Mouse (Mus musculus) forebrain, embryonic 14.5 days (tissue): ENCODE measurements around the gene Bicra. TPM values are rescaled to one million over a fixed set of nuclear protein-coding genes. Genes with fewer than 3 reads are reported as not detected.

ENCODE experiments used
- ATAC-seq: fragments of 200-750 bp; cut with Nextera tagmentation; 2 replicates; pipeline ENCODE4 v1.8.0; 2017; ENCODE audit warnings: mild to moderate bottlenecking, moderate library complexity
- DNase-seq: peaks from one replicate; pipeline ENCODE4 v3.0.0-alpha.2; 2015; ENCODE audit warnings: low spot score
- H3K27ac ChIP-seq: fragments of 300-500 bp; sonication (generic); 2 replicates; pipeline ENCODE4 v1.5.1; 2014; ENCODE audit warnings: low read depth, mild to moderate bottlenecking, control low read depth, low read length, moderate library complexity
- H3K27me3 ChIP-seq: fragments of 300-500 bp; sonication (generic); replicated peaks from 2 replicates; pipeline ENCODE4 v1.6.1; 2014; ENCODE audit warnings: low read length, control low read depth, mixed read lengths; ENCODE audit not compliant: control insufficient read depth, insufficient read depth
- H3K36me3 ChIP-seq: fragments of 300-500 bp; sonication (generic); 2 replicates; pipeline ENCODE4 v1.6.1; 2014; ENCODE audit warnings: low read length, control low read depth; ENCODE audit not compliant: control insufficient read depth, insufficient read depth
- H3K4me1 ChIP-seq: fragments of 300-500 bp; sonication (generic); 2 replicates; pipeline ENCODE4 v1.6.1; 2014; ENCODE audit warnings: antibody characterized with exemption, low read length, control low read depth; ENCODE audit not compliant: control insufficient read depth, insufficient read depth
- H3K4me2 ChIP-seq: fragments of 300-500 bp; sonication (generic); 2 replicates; pipeline ENCODE4 v1.6.1; 2014; ENCODE audit warnings: mild to moderate bottlenecking, control low read depth, low read length
- H3K4me3 ChIP-seq: fragments of 300-500 bp; sonication (generic); 2 replicates; pipeline ENCODE4 v1.5.1; 2014; ENCODE audit warnings: low read depth, low read length, control low read depth
- H3K9ac ChIP-seq: fragments of 300-500 bp; sonication (generic); 2 replicates; pipeline ENCODE4 v1.6.1; 2014; ENCODE audit warnings: mild to moderate bottlenecking, low read length, control low read depth, moderate library complexity
- H3K9me3 ChIP-seq: fragments of 300-500 bp; sonication (generic); replicated peaks from 2 replicates; pipeline ENCODE4 v1.6.1; 2016; ENCODE audit warnings: low read length, control low read depth, mixed read lengths; ENCODE audit not compliant: control insufficient read depth
- WGBS: fragments of 180-500 bp; shearing (Covaris S2); extraction: QIAGEN DNeasy Blood & Tissue Kit; methylation state at CpG from one replicate; pipeline ENCODE4 v1.1.7; 2014; 5-methylcytosine and 5-hydroxymethylcytosine counted together
- polyA plus RNA-seq: library from polyadenylated mRNA; unstranded; fragments of >200 nt; fragmentation: Nextera tagmentation; extraction: Ambion mirVana; gene quantifications from 2 replicates; pipeline ENCODE4 v1.2.1, GENCODE M21; 2014

Gene Bicra
- 4.3 and 6.0 TPM in 2 replicates for polyA plus RNA-seq

DNA sequence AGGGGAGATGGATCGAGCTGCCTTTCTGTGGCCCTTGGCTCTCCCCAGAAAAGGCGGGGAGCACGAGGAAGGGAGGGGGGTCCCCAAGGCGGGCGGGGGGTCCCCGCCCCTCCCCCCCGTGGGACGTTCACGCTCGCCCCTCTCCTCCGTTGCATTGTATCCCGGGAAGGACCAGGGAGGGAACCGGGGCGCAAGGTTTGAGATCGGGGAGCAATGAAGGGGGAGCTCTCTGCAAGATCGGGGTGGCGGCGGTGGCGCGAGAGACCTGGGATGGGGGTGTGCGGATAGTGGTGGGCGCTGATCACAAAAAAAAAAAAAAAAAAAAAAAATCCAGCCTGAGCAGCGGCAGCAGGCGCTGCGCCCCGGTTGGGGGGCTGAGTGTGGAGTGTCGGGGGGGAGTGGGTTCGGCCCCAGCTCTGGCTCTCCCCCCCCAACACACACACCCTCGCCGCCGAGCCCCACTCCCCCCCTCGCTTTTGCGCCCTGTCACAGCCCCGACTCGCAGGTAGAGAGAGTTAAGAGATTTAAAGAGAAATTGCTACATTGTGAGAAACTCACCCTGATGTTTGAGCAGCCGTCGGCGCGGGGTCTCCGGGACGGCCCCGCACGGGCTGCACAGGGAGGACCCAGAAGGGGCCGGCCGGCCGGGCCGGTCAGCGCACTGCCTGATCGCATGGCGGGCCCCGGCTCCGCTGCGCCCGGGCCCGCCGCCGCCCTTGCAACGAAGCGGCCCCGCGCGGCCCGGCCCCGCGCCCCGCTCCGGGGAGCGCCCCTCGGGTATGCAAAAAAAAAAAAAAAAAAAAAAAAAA lies at the start of gene Bicra:
Bicra (minus strand) TSS at position 584 of the 809 bp plus-strand sequence.
- ATAC-seq: peak; percentile 68
- Histone ChIP-seq H3K27me3 (no peaks in the 10 kb centered on the region), H3K27ac (peak within 1 kb of the TSS; percentile 99), H3K36me3 (peaks cover 7% of the 10 kb centered on the region; the same call in 1 of the 2 replicates), H3K9ac (peak within 1 kb of the TSS; percentile 99), H3K9me3 (no peaks in the 10 kb centered on the region), H3K4me1 (peaks cover 35% of the 10 kb centered on the region), H3K4me2 (peak within 1 kb of the TSS; percentile 92), H3K4me3 (peak within 1 kb of the TSS; percentile 86)
- WGBS: under 1% methylated on average over 50 of the region's 69 CpGs
- peak; percentile 93 for DNase-seq

DNA sequence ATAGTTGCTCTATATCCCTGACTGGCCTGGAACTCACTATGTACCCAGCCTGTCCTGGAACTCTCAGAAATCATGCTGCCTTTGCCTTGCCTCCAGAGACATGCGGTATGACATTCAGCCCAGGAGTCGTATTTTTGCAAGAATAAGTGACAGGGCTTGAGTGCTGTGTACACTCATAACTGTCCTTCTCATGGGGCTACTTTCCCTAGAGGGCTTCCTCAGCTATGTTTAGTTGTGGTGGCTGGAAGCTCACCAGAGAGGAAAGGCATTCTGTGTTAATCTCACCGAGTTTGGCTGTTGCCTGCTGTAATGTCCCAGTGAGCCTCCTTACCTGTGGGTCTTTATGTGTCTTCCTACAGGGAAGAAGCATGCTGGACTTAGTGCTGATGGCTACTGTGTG lies 46.9 kb upstream of the Bicra start:
- no peak for DNase-seq
- no peak for ATAC-seq
- Histone ChIP-seq H3K27ac (no peak overlapping the region), H3K4me2 (no peak overlapping the region), H3K27me3 (no peaks in the 10 kb centered on the region), H3K9me3 (no peaks in the 10 kb centered on the region), H3K36me3 (no peaks in the 10 kb centered on the region), H3K4me3 (no peak overlapping the region), H3K4me1 (peaks cover 7% of the 10 kb centered on the region), H3K9ac (no peak overlapping the region)
- 70% methylated on average over 3 of the region's 3 CpGs for WGBS

DNA sequence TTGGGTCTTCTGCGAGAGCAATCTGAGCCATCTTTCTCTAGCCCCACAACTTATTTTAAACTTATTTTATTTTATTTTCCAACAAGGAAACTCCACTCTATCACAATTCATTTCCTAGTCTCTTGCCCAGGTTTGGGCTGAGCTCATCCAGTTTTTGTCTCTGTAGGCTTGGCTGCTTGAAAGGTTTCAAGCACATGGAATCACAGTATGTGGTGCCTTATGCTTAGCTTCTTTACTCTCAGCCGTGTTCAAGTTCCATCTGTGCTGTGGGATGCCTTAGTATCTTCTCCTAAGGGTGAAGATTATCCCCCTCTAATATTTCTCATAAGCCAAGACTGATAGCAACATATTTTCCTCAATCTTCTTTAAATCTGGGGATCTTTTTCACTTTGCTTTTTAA lies 39.9 kb upstream of the Bicra start:
- Histone ChIP-seq H3K27me3 (no peaks in the 10 kb centered on the region), H3K27ac (no peak overlapping the region), H3K4me1 (no peaks in the 10 kb centered on the region), H3K36me3 (no peaks in the 10 kb centered on the region), H3K4me3 (no peak overlapping the region), H3K9me3 (no peaks in the 10 kb centered on the region), H3K9ac (no peak overlapping the region), H3K4me2 (no peak overlapping the region)
- WGBS: 70% methylated on average over 2 of the region's 2 CpGs
- no peak for DNase-seq
- no peak for ATAC-seq

DNA sequence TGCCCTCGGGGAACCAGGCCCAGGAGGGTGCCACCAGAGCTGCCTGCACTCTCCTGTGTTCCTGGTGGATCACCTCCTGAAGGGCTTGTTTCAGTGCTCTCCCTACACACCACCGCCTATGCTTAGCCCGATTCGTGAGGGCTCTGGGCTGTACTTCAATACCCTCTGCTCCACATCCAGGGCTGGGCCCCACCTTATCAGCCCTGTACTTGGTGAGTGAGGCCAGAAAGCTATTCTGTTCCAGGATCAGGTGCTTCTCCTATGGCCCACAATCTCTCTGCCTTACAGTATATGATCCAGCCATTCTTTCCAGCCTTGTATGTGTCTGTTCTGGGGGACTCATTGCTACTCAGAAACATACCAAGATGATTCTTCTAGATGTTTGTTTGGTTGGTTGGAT lies 35.6 kb upstream of the Bicra start:
- DNase-seq: no peak

DNA sequence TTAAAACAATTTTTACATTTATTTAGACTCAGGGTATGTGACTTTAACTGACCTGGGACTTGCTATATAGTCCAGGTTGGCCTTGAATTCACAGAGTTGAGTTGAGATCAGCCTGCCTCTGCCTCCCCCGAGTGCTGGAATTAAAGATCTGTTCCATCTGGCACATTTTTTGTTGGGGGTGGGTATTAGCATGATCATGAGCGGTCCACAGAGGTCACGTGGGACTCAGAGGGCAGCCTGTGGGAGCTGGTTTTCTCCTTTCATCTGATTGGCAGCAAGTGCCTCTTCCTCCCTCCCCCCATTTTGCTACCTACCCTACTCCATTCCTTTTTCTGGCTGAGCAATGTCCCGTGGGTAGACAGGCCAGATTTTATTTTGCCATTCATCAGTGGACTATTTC lies 32.9 kb upstream of the Bicra start:
- no peak overlapping the region for H3K4me3 ChIP-seq
- no peaks in the 10 kb centered on the region for H3K27me3 ChIP-seq
- DNase-seq (no peak), ATAC-seq (no peak)
- H3K9ac ChIP-seq: no peak overlapping the region
- no peaks in the 10 kb centered on the region for H3K9me3 ChIP-seq
- no peaks in the 10 kb centered on the region for H3K36me3 ChIP-seq
- H3K27ac ChIP-seq: no peak overlapping the region
- H3K4me1 ChIP-seq: no peaks in the 10 kb centered on the region
- whole genome bisulfite sequencing: 70% methylated on average over 4 of the region's 4 CpGs
- no peak overlapping the region for H3K4me2 ChIP-seq

More for the DNA sequence above, 35.6 kb upstream of the Bicra start:
- no peak for ATAC-seq
- Histone ChIP-seq H3K4me1 (no peaks in the 10 kb centered on the region), H3K4me3 (no peak overlapping the region), H3K9me3 (no peaks in the 10 kb centered on the region), H3K27ac (no peak overlapping the region), H3K27me3 (no peaks in the 10 kb centered on the region), H3K9ac (no peak overlapping the region), H3K36me3 (no peaks in the 10 kb centered on the region), H3K4me2 (no peak overlapping the region)
- WGBS: 55% methylated on average over 4 of the region's 4 CpGs

DNA sequence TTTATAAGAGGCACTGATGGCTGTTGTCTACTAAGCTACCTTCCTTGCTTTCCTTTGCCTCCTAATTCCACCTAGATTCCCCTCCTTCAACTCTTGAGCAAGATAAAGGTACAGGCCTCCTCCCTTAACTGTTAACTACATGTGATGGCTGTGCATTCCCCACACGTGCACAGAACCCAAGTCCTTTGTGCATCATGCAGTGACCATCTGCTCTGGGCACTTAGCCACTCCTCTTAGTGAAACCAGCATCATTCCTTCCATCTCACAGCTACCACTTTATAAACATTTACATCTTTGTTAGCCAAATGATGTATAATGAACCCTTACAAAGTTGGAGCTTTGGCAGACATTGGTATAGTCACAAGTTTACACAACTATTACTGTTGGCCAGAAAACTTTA lies 32.2 kb upstream of the Bicra start:
- Histone ChIP-seq H3K4me1 (no peaks in the 10 kb centered on the region), H3K9me3 (no peaks in the 10 kb centered on the region), H3K27me3 (no peaks in the 10 kb centered on the region), H3K4me2 (no peak overlapping the region), H3K36me3 (no peaks in the 10 kb centered on the region), H3K9ac (no peak overlapping the region), H3K4me3 (no peak overlapping the region), H3K27ac (no peak overlapping the region)
- 53% methylated on average over 1 of the region's 1 CpGs for WGBS
- no peak for ATAC-seq
- no peak for DNase-seq

DNA sequence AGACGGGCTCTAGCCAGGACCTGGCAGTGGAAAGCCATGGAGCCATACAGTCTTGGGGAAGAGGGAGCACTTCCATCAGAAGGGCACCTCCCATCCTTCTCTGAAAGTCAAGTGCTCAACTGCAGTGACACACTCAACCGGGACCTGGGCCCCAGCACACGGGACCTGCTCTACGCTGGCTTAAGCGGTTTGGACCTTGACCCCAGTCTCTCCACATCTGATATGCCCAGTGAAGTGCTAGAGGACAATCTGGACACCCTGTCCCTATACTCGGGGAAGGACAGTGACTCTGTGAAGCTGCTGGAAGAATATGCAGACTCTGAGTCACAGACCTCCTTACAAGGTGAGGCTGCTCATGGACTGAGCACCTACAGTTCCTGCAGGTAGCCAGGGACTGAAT lies 24.2 kb upstream of the Bicra start:
- Histone ChIP-seq H3K36me3 (no peaks in the 10 kb centered on the region), H3K27me3 (no peaks in the 10 kb centered on the region), H3K9ac (no peak overlapping the region), H3K4me2 (no peak overlapping the region), H3K4me1 (no peaks in the 10 kb centered on the region), H3K27ac (no peak overlapping the region), H3K9me3 (no peaks in the 10 kb centered on the region), H3K4me3 (no peak overlapping the region)
- DNase-seq (no peak), ATAC-seq (no peak)
- 86% methylated on average over 6 of the region's 6 CpGs for WGBS

DNA sequence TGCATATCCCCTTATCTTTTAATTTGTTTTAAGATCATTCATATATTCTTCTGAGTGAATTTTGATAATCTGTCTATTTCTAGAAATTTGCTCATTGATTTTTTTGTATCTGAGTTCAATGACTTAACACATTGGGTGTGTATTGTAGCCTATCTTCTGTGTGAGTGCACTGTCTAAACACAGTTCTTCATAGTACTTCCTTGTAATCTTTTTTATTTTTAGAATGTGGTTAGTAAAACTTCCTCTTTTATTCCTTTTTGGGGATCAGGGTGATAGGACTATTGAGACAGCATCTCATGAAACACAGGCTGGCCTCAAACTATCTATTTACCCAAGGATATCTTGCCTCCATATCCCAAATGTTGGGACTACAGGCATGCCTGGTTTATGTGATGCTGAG lies 23.1 kb upstream of the Bicra start:
- Histone ChIP-seq H3K27me3 (no peaks in the 10 kb centered on the region), H3K9me3 (no peaks in the 10 kb centered on the region), H3K9ac (no peak overlapping the region), H3K4me1 (no peaks in the 10 kb centered on the region), H3K27ac (no peak overlapping the region), H3K4me2 (no peak overlapping the region), H3K4me3 (no peak overlapping the region), H3K36me3 (no peaks in the 10 kb centered on the region)
- ATAC-seq: no peak
- DNase-seq: no peak

DNA sequence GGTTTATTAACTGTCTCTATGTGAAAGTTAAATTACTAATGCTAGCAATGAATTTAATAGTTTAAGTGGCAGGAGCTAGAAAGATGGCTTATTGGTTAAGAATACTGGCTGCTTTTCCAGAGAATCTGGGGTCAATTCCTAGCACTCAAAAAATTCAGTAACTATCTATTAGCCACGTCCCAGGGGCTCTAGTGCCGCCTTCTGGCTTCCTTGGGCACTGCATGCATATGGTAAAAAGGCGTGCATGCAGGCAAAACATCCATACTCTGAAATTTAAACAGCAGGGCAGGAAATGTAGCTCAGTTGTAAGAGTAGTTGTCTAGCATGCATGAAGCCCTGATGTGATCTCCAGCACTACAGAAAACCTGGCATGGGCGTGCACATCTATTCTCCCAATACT lies 15.8 kb upstream of the Bicra start:
- no peak overlapping the region for H3K4me2 ChIP-seq
- H3K4me1 ChIP-seq: no peaks in the 10 kb centered on the region
- H3K9ac ChIP-seq: no peak overlapping the region
- no peaks in the 10 kb centered on the region for H3K36me3 ChIP-seq
- H3K27me3 ChIP-seq: peaks cover 7% of the 10 kb centered on the region
- ATAC-seq (no peak), DNase-seq (no peak)
- 32% methylated on average over 4 of the region's 4 CpGs for WGBS
- no peaks in the 10 kb centered on the region; the same call in 1 of the 2 replicates for H3K9me3 ChIP-seq
- no peak overlapping the region for H3K4me3 ChIP-seq
- no peak overlapping the region for H3K27ac ChIP-seq
